Mouse (Mus musculus) midbrain, embryonic 11.5 days (tissue): Measurements from ENCODE around the gene Gpr84. TPM values are rescaled to one million over a fixed set of nuclear protein-coding genes. Genes with fewer than 3 reads are reported as not detected.
"Not testable (repeated sequence)": the region's sequence is repeated elsewhere in the genome, so short reads cannot be mapped to it uniquely, and the experiment has no call there.

Experiments used
- ATAC-seq: fragments of 200-750 bp; cut with Nextera tagmentation; 2 replicates; pipeline ENCODE4 v1.8.0; 2017; ENCODE audit warnings: moderate TSS enrichment, moderate library complexity; ENCODE audit not compliant: low FRiP score
- DNase-seq: peaks from one replicate; pipeline ENCODE4 v3.0.0; 2015; ENCODE audit warnings: low spot score; ENCODE audit errors: missing footprints
- H3K27ac ChIP-seq: fragments of 300-500 bp; sonication (generic); 2 replicates; pipeline ENCODE4 v1.5.1; 2014; ENCODE audit warnings: low read depth, low read length
- H3K27me3 ChIP-seq: fragments of 300-500 bp; sonication (generic); 2 replicates; pipeline ENCODE4 v1.6.1; 2014; ENCODE audit warnings: mild to moderate bottlenecking, low read length, moderate library complexity, mixed read lengths; ENCODE audit not compliant: control insufficient read depth, insufficient read depth
- H3K36me3 ChIP-seq: fragments of 300-500 bp; sonication (generic); 2 replicates; pipeline ENCODE4 v1.6.1; 2014; ENCODE audit warnings: mild to moderate bottlenecking, low read length, moderate library complexity, mixed read lengths; ENCODE audit not compliant: control insufficient read depth, insufficient read depth
- H3K4me1 ChIP-seq: fragments of 300-500 bp; sonication (generic); 2 replicates; pipeline ENCODE4 v1.6.1; 2014; ENCODE audit warnings: low read length; ENCODE audit not compliant: control insufficient read depth, insufficient read depth
- H3K4me2 ChIP-seq: fragments of 300-500 bp; sonication (generic); 2 replicates; pipeline ENCODE4 v1.6.1; 2014; ENCODE audit warnings: mild to moderate bottlenecking, moderate library complexity
- H3K4me3 ChIP-seq: fragments of 300-500 bp; sonication (generic); 2 replicates; pipeline ENCODE4 v1.5.1; 2014; ENCODE audit warnings: low read depth, low read length
- H3K9ac ChIP-seq: fragments of 300-500 bp; sonication (generic); 2 replicates; pipeline ENCODE4 v1.6.1; 2014; ENCODE audit warnings: low read length
- H3K9me3 ChIP-seq: fragments of 300-500 bp; sonication (generic); 2 replicates; pipeline ENCODE4 v1.6.1; 2016; ENCODE audit warnings: low read length; ENCODE audit not compliant: control insufficient read depth
- WGBS: fragments of 180-500 bp; shearing (Covaris S2); extraction: QIAGEN DNeasy Blood & Tissue Kit; methylation state at CpG from one replicate; pipeline ENCODE4 v1.1.7; 2014; 5-methylcytosine and 5-hydroxymethylcytosine counted together
- microRNA counts: library from miRNA; unstranded; fragments of <30 nt; microRNA quantifications from one replicate; lab custom pipeline; 2015
- microRNA-seq: library from miRNA; unstranded; fragments of <30 nt; microRNA quantifications from one replicate; pipeline ENCODE4, GENCODE M21; 2017
- polyA plus RNA-seq: library from polyadenylated mRNA; unstranded; fragments of >200 nt; fragmentation: Nextera tagmentation; extraction: Ambion mirVana; gene quantifications from 2 replicates; pipeline ENCODE4 v1.2.1, GENCODE M21; 2014

The Gpr84 gene
- polyA plus RNA-seq, 1 experiment from 2014 or later: 0.12 TPM

- no peak for DNase-seq
- no peaks in the 10 kb centered on the region for H3K36me3 ChIP-seq
- 83% methylated on average over 7 of the region's 7 CpGs for WGBS
- no peak overlapping the region for H3K27ac ChIP-seq
- peaks cover 7% of the 10 kb centered on the region; the same call in 1 of the 2 replicates for H3K4me1 ChIP-seq
- H3K27me3 ChIP-seq: no peaks in the 10 kb centered on the region
- no peak overlapping the region for H3K4me2 ChIP-seq
- no peak overlapping the region for H3K4me3 ChIP-seq
- ATAC-seq: no peak
- H3K9ac ChIP-seq: no peak overlapping the region
- H3K9me3 ChIP-seq: no peaks in the 10 kb centered on the region
Observed at GRCm38 (mm10) chr15:103277949-103278348, 32.5 kb downstream of the Gpr84 start.

DNA sequence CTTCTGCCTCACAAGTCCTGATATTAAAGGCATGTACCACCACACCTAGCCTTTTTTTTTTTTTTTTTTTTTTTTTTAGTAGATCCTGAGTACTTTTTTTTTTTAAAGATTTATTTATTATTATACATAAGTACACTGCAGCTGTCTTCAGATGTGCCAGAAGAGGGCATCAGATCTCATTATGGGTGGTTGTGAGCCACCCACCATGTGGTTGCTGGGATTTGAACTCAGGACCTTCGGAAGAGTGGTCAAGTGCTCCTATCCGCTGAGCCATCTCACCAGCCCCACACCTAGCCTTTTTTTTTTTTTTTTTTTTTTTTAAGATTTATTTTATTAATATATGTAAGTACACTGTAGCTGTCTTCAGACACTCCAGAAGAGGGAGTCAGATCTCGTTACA, 34.5 kb downstream of the Gpr84 start:
- H3K27me3 ChIP-seq, H3K9me3 ChIP-seq, H3K9ac ChIP-seq, ATAC-seq, H3K4me2 ChIP-seq, H3K4me3 ChIP-seq, DNase-seq, H3K4me1 ChIP-seq, H3K27ac ChIP-seq, H3K36me3 ChIP-seq: not testable (repeated sequence)
- WGBS: 95% methylated on average over 2 of the region's 3 CpGs

DNA sequence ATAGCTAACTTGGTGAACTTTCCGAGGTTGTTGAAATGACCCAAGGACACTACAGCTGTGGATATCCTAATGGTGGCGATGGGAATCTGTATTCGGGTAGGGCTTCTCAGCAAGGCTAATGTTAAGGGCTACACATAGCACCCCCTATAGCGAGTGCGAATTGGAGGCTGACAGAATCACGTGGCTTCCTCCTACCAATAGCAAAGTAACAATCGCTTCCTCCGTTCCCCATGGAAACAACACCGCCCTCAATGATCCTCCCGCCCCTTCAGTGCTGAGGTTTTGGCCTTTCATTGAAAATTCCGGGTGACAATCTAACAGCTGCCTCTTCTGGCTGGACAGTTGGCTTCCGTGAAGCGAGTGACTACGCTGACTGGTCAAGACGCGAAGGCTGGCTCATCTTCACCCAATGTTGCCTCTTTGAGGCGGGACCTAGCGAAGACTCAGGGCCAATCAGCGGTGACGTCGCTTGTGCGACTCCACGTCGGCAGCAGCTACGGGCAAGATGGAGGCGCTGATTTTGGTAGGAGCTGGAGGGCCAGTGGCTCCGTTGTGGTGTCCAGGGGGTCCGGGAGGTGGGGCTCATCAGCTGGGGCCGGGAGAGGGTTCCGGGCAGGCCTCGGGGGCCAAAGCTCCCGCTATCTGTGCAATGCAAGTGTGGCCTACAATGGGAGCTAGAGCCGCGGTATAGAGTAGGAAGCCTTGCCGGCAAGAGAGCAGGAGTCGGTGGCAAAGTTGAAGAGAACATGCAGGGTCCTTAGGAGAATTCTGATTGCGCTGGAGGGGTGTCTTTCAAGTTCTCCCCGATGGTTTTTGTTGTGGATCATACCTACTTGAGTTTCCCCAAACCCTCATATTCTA, 37.8 kb downstream of the Gpr84 start, which contains the start of gene Copz1:
TSS of gene Copz1 (plus strand) at position 296 of the 861 bp plus-strand sequence.
- H3K27ac ChIP-seq: no peak within 1 kb of the TSS
- H3K36me3 ChIP-seq: no peaks in the 10 kb centered on the region
- H3K27me3 ChIP-seq: no peaks in the 10 kb centered on the region
- peak; percentile 98 for DNase-seq
- no peaks in the 10 kb centered on the region for H3K9me3 ChIP-seq
- ATAC-seq: peak; percentile 100
- H3K4me1 ChIP-seq: peaks cover 7% of the 10 kb centered on the region; the same call in 1 of the 2 replicates
- peak within 1 kb of the TSS; percentile 55 for H3K4me2 ChIP-seq
- peak within 1 kb of the TSS; percentile 81 for H3K9ac ChIP-seq
- under 1% methylated on average over 38 of the region's 38 CpGs for WGBS
- peak within 1 kb of the TSS; percentile 78 for H3K4me3 ChIP-seq

DNA sequence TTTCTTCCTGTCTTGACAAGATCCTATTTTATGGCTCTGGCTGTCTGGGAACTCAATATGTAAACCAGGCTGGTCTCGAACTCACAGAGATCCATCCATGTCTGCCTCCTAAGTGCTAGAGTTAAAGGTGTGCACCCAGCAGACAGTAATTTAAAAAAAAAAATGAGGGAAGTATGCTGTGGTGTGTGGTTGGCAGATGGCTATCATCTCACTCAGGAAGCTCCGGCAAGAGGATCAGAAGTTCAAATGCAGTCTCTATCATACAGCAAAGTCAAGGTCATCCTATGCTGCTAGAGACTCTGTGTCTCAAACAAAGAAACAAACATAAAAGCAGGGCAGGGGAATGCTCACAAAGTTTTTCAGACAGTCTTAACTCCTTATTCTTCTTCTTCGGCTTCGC, 41.5 kb downstream of the Gpr84 start:
- H3K4me3 ChIP-seq: no peak overlapping the region
- peaks cover 3% of the 10 kb centered on the region; the same call in 1 of the 2 replicates for H3K4me1 ChIP-seq
- no peak overlapping the region for H3K4me2 ChIP-seq
- H3K36me3 ChIP-seq: no peaks in the 10 kb centered on the region
- no peaks in the 10 kb centered on the region for H3K9me3 ChIP-seq
- WGBS: 86% methylated on average over 4 of the region's 4 CpGs
- no peaks in the 10 kb centered on the region for H3K27me3 ChIP-seq
- H3K27ac ChIP-seq: no peak overlapping the region
- H3K9ac ChIP-seq: no peak overlapping the region
- ATAC-seq (no peak), DNase-seq (no peak)

- Histone ChIP-seq H3K4me3 (no peak overlapping the region), H3K4me1 (no peaks in the 10 kb centered on the region), H3K4me2 (no peak overlapping the region), H3K36me3 (no peaks in the 10 kb centered on the region), H3K9ac (no peak overlapping the region), H3K27me3 (no peaks in the 10 kb centered on the region), H3K9me3 (no peaks in the 10 kb centered on the region), H3K27ac (no peak overlapping the region)
- no peak for DNase-seq
- ATAC-seq: no peak
- WGBS: 88% methylated on average over 2 of the region's 2 CpGs
Observed at GRCm38 (mm10) chr15:103264794-103265193, 45.6 kb downstream of the Gpr84 start.

DNA sequence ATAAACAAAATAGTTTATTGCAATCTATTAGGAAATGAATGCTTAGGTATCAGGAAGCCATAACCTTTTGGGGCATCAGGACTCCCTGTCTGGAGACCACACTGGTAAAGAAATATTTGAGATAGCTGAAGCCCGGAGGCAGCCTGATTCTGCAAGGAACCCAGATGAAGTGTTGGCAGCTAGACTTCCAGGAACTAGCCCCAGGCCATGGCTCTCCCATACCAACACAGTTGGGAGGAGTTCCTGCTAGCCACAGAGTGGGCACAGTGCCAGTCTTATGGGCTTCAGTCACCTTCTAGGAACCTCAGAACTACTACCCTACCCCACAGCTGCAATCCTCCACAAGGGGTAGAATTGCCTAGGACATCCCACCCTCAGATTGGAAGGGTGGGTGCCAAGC, 50.4 kb downstream of the Gpr84 start:
- DNase-seq (no peak), ATAC-seq (no peak)
- 87% methylated on average over 1 of the region's 1 CpGs for WGBS
- Histone ChIP-seq H3K4me2 (no peak overlapping the region), H3K9me3 (no peaks in the 10 kb centered on the region), H3K4me1 (peaks cover 10% of the 10 kb centered on the region; the same call in 1 of the 2 replicates), H3K36me3 (no peaks in the 10 kb centered on the region), H3K9ac (no peak overlapping the region), H3K4me3 (no peak overlapping the region), H3K27ac (no peak overlapping the region), H3K27me3 (no peaks in the 10 kb centered on the region)

- H3K4me3 ChIP-seq: no peak overlapping the region
- DNase-seq (no peak), ATAC-seq (no peak)
- H3K4me1 ChIP-seq: peaks cover 14% of the 10 kb centered on the region; the same call in 1 of the 2 replicates
- H3K36me3 ChIP-seq: no peaks in the 10 kb centered on the region
- WGBS: 88% methylated on average over 5 of the region's 5 CpGs
- no peaks in the 10 kb centered on the region for H3K27me3 ChIP-seq
- H3K9me3 ChIP-seq: no peaks in the 10 kb centered on the region
- no peak overlapping the region for H3K4me2 ChIP-seq
- H3K9ac ChIP-seq: no peak overlapping the region
- no peak overlapping the region for H3K27ac ChIP-seq
Observed at GRCm38 (mm10) chr15:103259162-103259561, 51.2 kb downstream of the Gpr84 start.

MicroRNA genes within 50 kb of the gene (microRNA counts, 519-probe panel; counts per million panel counts)
- microRNA mmu-miR-148b (lab: Ali Mortazavi, UCI): 5,448 counts per million, percentile 69 among the panel's probes with 10 or more counts

Small RNA genes lying within 50 kb of the gene (microRNA-seq; reads per million reads assigned to microRNA genes)
- 568 reads per million, percentile 72 among the genes with 10 or more reads in this experiment for gene Mir148b
- not detected for gene Mir6963

Other genes with a start within 250 kb of the Gpr84 start
- 26.5 and 27.2 TPM in 2 replicates for gene Smug1, start 143.5 kb downstream of the Gpr84 start, polyA plus RNA-seq
- gene Cbx5, start 70.8 kb downstream of the Gpr84 start, polyA plus RNA-seq: 206 and 218 TPM in 2 replicates
- 1,348 and 1,391 TPM in 2 replicates for gene Hnrnpa1, start 70.2 kb downstream of the Gpr84 start, polyA plus RNA-seq
- gene Nfe2, start 52.2 kb downstream of the Gpr84 start, polyA plus RNA-seq: 6.8 and 6.9 TPM in 2 replicates
- 286 and 307 TPM in 2 replicates for gene Copz1, start 37.9 kb downstream of the Gpr84 start, polyA plus RNA-seq
- gene Zfp385a, start 29.5 kb upstream of the Gpr84 start, polyA plus RNA-seq: 19.4 and 24.3 TPM in 2 replicates
- gene Itga5, start 56.2 kb upstream of the Gpr84 start, polyA plus RNA-seq: 15.9 and 18.1 TPM in 2 replicates
- gene Gtsf1, start 119.9 kb upstream of the Gpr84 start, polyA plus RNA-seq: not detected in 2 replicates
- 0.23 TPM in 1 of 2 replicates, not detected in the other for gene Gtsf2, start 137.9 kb upstream of the Gpr84 start, polyA plus RNA-seq
- gene Nckap1l, start 143.2 kb upstream of the Gpr84 start, polyA plus RNA-seq: 2.4 and 2.7 TPM in 2 replicates
- 31.8 and 35.6 TPM in 2 replicates for gene Pde1b, start 192.4 kb upstream of the Gpr84 start, polyA plus RNA-seq
- 56.4 and 62.7 TPM in 2 replicates for gene Ppp1r1a, start 227.4 kb upstream of the Gpr84 start, polyA plus RNA-seq